Mouse (Mus musculus) midbrain, embryonic 12.5 days (tissue): ENCODE results near the gene Gad1. TPM values are rescaled to one million over a fixed set of nuclear protein-coding genes. Genes with fewer than 3 reads are reported as not detected.
"Not testable (repeated sequence)": the region's sequence is repeated elsewhere in the genome, so short reads cannot be mapped to it uniquely, and the experiment has no call there.

Experiments used
- ATAC-seq: fragments of 200-750 bp; cut with Nextera tagmentation; 2 replicates; pipeline ENCODE4 v1.8.0; 2017; ENCODE audit warnings: low read depth, moderate TSS enrichment, moderate library complexity; ENCODE audit not compliant: low FRiP score
- H3K27ac ChIP-seq: fragments of 300-500 bp; sonication (generic); replicated peaks from 2 replicates; pipeline ENCODE4 v1.5.1; 2016; ENCODE audit warnings: mild to moderate bottlenecking
- H3K27me3 ChIP-seq: fragments of 300-500 bp; sonication (generic); 2 replicates; pipeline ENCODE4 v1.6.1; 2016; ENCODE audit warnings: mild to moderate bottlenecking
- H3K36me3 ChIP-seq: fragments of 300-500 bp; sonication (generic); 2 replicates; pipeline ENCODE4 v1.6.1; 2016
- H3K4me1 ChIP-seq: fragments of 300-500 bp; sonication (generic); 2 replicates; pipeline ENCODE4 v1.6.1; 2016
- H3K4me2 ChIP-seq: fragments of 300-500 bp; sonication (generic); replicated peaks from 2 replicates; pipeline ENCODE4 v1.6.1; 2016; ENCODE audit warnings: mild to moderate bottlenecking, moderate library complexity
- H3K4me3 ChIP-seq: fragments of 300-500 bp; sonication (generic); 2 replicates; pipeline ENCODE4 v1.5.1; 2016; ENCODE audit warnings: mild to moderate bottlenecking
- H3K9ac ChIP-seq: fragments of 300-500 bp; sonication (generic); replicated peaks from 2 replicates; pipeline ENCODE4 v1.6.1; 2016; ENCODE audit warnings: mild to moderate bottlenecking, moderate library complexity
- H3K9me3 ChIP-seq: fragments of 300-500 bp; sonication (generic); 2 replicates; pipeline ENCODE4 v1.6.1; 2016; ENCODE audit warnings: mild to moderate bottlenecking
- WGBS: fragments of 180-500 bp; shearing (Covaris S2); methylation state at CpG from one replicate; pipeline ENCODE4 v1.1.7; 2016; 5-methylcytosine and 5-hydroxymethylcytosine counted together
- polyA plus RNA-seq: library from polyadenylated mRNA; unstranded; fragments of >200 nt; fragmentation: Nextera tagmentation; extraction: Ambion mirVana; gene quantifications from 2 replicates; pipeline ENCODE4 v1.2.1, GENCODE M21; 2016

Gad1 gene
- polyA plus RNA-seq, result 26.5 and 27.0 TPM in 2 replicates

GRCm38 (mm10) chr2:70552772-70553171 is at the start of gene Gad1:
TSS of gene Gad1 (plus strand) at chr2:70553072.
- no peaks in the 10 kb centered on the region for H3K9me3 ChIP-seq
- 64% methylated on average over 4 of the region's 4 CpGs for whole genome bisulfite sequencing

GRCm38 (mm10) chr2:70503436-70503835 is 49.4 kb upstream of the Gad1 start:
- no peaks in the 10 kb centered on the region for H3K9me3 ChIP-seq
- no peak overlapping the region for H3K27ac ChIP-seq
- no peak overlapping the region for H3K9ac ChIP-seq
- H3K4me2 ChIP-seq, result no peak overlapping the region
- WGBS, result 88% methylated on average over 10 of the region's 10 CpGs
- peaks cover 11% of the 10 kb centered on the region for H3K4me1 ChIP-seq
- H3K4me3 ChIP-seq, result no peak overlapping the region
- no peaks in the 10 kb centered on the region for H3K36me3 ChIP-seq
- peaks cover 6% of the 10 kb centered on the region for H3K27me3 ChIP-seq
- no peak for ATAC-seq

More at GRCm38 (mm10) chr2:70552772-70553171, at the start of gene Gad1:
- Histone ChIP-seq H3K4me1 (no peaks in the 10 kb centered on the region), H3K4me2 (no peak within 1 kb of the TSS), H3K9ac (no peak within 1 kb of the TSS), H3K27me3 (no peaks in the 10 kb centered on the region), H3K36me3 (no peaks in the 10 kb centered on the region), H3K27ac (no peak within 1 kb of the TSS), H3K4me3 (no peak within 1 kb of the TSS)
- no peak for ATAC-seq

GRCm38 (mm10) chr2:70505229-70505628 is 47.6 kb upstream of the Gad1 start:
- Histone ChIP-seq H3K4me1 (peaks cover 15% of the 10 kb centered on the region), H3K4me2 (no peak overlapping the region), H3K27ac (no peak overlapping the region), H3K36me3 (no peaks in the 10 kb centered on the region), H3K9me3 (no peaks in the 10 kb centered on the region), H3K9ac (no peak overlapping the region), H3K27me3 (peaks cover 11% of the 10 kb centered on the region), H3K4me3 (no peak overlapping the region)
- WGBS, result 40% methylated on average over 1 of the region's 1 CpGs
- no peak for ATAC-seq

GRCm38 (mm10) chr2:70505896-70506295 is 47.0 kb upstream of the Gad1 start:
- Histone ChIP-seq H3K4me1 (peaks cover 12% of the 10 kb centered on the region), H3K4me2 (no peak overlapping the region), H3K9ac (no peak overlapping the region), H3K27ac (no peak overlapping the region), H3K36me3 (no peaks in the 10 kb centered on the region), H3K9me3 (no peaks in the 10 kb centered on the region), H3K27me3 (peaks cover 13% of the 10 kb centered on the region), H3K4me3 (no peak overlapping the region)
- 20% methylated on average over 4 of the region's 4 CpGs for whole genome bisulfite sequencing
- ATAC-seq, result no peak

- WGBS, result 45% methylated on average over 2 of the region's 2 CpGs
- Histone ChIP-seq H3K9me3 (no peaks in the 10 kb centered on the region), H3K4me1 (peaks cover 11% of the 10 kb centered on the region), H3K27ac (no peak overlapping the region), H3K36me3 (no peaks in the 10 kb centered on the region), H3K4me3 (no peak overlapping the region), H3K27me3 (peaks cover 13% of the 10 kb centered on the region), H3K9ac (no peak overlapping the region), H3K4me2 (no peak overlapping the region; the same call in 1 of the 2 replicates)
- no peak for ATAC-seq
Measured at GRCm38 (mm10) chr2:70506372-70506771, 46.5 kb upstream of the Gad1 start.

GRCm38 (mm10) chr2:70508496-70508895 is 44.4 kb upstream of the Gad1 start, which contains the start of gene Erich2:
TSS of gene Erich2 (plus strand) at chr2:70508819.
- Histone ChIP-seq H3K4me3 (peak within 1 kb of the TSS; percentile 47), H3K9ac (peak within 1 kb of the TSS; percentile 43), H3K9me3 (no peaks in the 10 kb centered on the region), H3K4me1 (peaks cover 11% of the 10 kb centered on the region), H3K36me3 (no peaks in the 10 kb centered on the region), H3K27me3 (peaks cover 13% of the 10 kb centered on the region), H3K27ac (no peak within 1 kb of the TSS), H3K4me2 (peak within 1 kb of the TSS; percentile 74)
- peak; percentile 32 for ATAC-seq
- 7% methylated on average over 10 of the region's 10 CpGs for WGBS

- under 1% methylated on average over 53 of the region's 56 CpGs for WGBS
- no peaks in the 10 kb centered on the region for H3K9me3 ChIP-seq
- H3K27me3 ChIP-seq, result peaks cover 13% of the 10 kb centered on the region
- H3K9ac ChIP-seq, result peak overlapping the region; percentile 43
- H3K4me1 ChIP-seq, result peaks cover 11% of the 10 kb centered on the region
- H3K4me3 ChIP-seq, result peak overlapping the region; percentile 47
- H3K27ac ChIP-seq, result no peak overlapping the region
- peak overlapping the region; percentile 74 for H3K4me2 ChIP-seq
- H3K36me3 ChIP-seq, result no peaks in the 10 kb centered on the region
- ATAC-seq, result peak; percentile 97
Measured at GRCm38 (mm10) chr2:70509021-70509632, 43.7 kb upstream of the Gad1 start.

- H3K9ac ChIP-seq, H3K9me3 ChIP-seq, H3K4me2 ChIP-seq, H3K27me3 ChIP-seq, H3K4me3 ChIP-seq, H3K27ac ChIP-seq, ATAC-seq, H3K36me3 ChIP-seq, H3K4me1 ChIP-seq: not testable (repeated sequence)
- WGBS, result 45% methylated on average over 7 of the region's 7 CpGs
Measured at GRCm38 (mm10) chr2:70538283-70538682, 14.6 kb upstream of the Gad1 start.

- Histone ChIP-seq H3K36me3 (no peaks in the 10 kb centered on the region), H3K27me3 (no peaks in the 10 kb centered on the region), H3K4me1 (no peaks in the 10 kb centered on the region), H3K9me3 (no peaks in the 10 kb centered on the region), H3K4me2 (no peak overlapping the region), H3K9ac (no peak overlapping the region), H3K27ac (no peak overlapping the region), H3K4me3 (no peak overlapping the region)
- 72% methylated on average over 6 of the region's 6 CpGs for WGBS
- no peak for ATAC-seq
Measured at GRCm38 (mm10) chr2:70550671-70551070, 2.2 kb upstream of the Gad1 start.

- 91% methylated on average over 2 of the region's 2 CpGs for WGBS
- ATAC-seq, result no peak
- Histone ChIP-seq H3K9ac (no peak overlapping the region), H3K9me3 (no peaks in the 10 kb centered on the region), H3K27ac (no peak overlapping the region), H3K4me1 (no peaks in the 10 kb centered on the region), H3K4me2 (no peak overlapping the region), H3K4me3 (no peak overlapping the region), H3K27me3 (no peaks in the 10 kb centered on the region), H3K36me3 (no peaks in the 10 kb centered on the region)
Measured at GRCm38 (mm10) chr2:70551446-70551845, 1.4 kb upstream of the Gad1 start.

GRCm38 (mm10) chr2:70552067-70552598 is 739 bp upstream of the Gad1 start:
- no peaks in the 10 kb centered on the region for H3K4me1 ChIP-seq
- 86% methylated on average over 15 of the region's 15 CpGs for WGBS
- no peaks in the 10 kb centered on the region for H3K27me3 ChIP-seq
- H3K36me3 ChIP-seq, result no peaks in the 10 kb centered on the region
- no peak for ATAC-seq
- H3K4me2 ChIP-seq, result no peak overlapping the region
- H3K4me3 ChIP-seq, result no peak overlapping the region
- no peak overlapping the region for H3K27ac ChIP-seq
- no peaks in the 10 kb centered on the region for H3K9me3 ChIP-seq
- H3K9ac ChIP-seq, result no peak overlapping the region

- no peak overlapping the region for H3K27ac ChIP-seq
- no peak overlapping the region for H3K9ac ChIP-seq
- no peaks in the 10 kb centered on the region for H3K4me1 ChIP-seq
- peaks cover 4% of the 10 kb centered on the region for H3K27me3 ChIP-seq
- no peaks in the 10 kb centered on the region for H3K36me3 ChIP-seq
- no peak overlapping the region for H3K4me2 ChIP-seq
- 77% methylated on average over 3 of the region's 3 CpGs for WGBS
- H3K4me3 ChIP-seq, result no peak overlapping the region
- no peaks in the 10 kb centered on the region for H3K9me3 ChIP-seq
- ATAC-seq, result no peak
Measured at GRCm38 (mm10) chr2:70553826-70554225, 954 bp downstream of the Gad1 start.
